Mouse (Mus musculus): Measurements from ENCODE around the gene Fam168b. TPM values are rescaled to one million over a fixed set of nuclear protein-coding genes. Genes with fewer than 3 reads are reported as not detected.
A peak's percentile ranks its signal among the peaks of the same experiment; 100 is the strongest.

Fam168b gene
- polyA plus RNA-seq (2015; fragmentation: Nextera tagmentation; extraction: Ambion mirVana) = 102 and 130 TPM in 2 replicates

GRCm38 (mm10) chr1:34842887-34843618 lies at the start of gene Fam168b:
Gene Fam168b, minus strand, starts transcription at chr1:34843065.
- Histone ChIP-seq H3K4me3 (ENCODE audit: low read length) (peak within 1 kb of the TSS; percentile 57), H3K27me3 (replicated peaks; ENCODE audit: control insufficient read depth, insufficient read depth, low read length) (no peaks in the 10 kb centered on the region; the same call in 1 of the 2 replicates), H3K4me1 (ENCODE audit: control insufficient read depth, insufficient read depth, low read depth, low read length) (peaks cover 32% of the 10 kb centered on the region), H3K36me3 (ENCODE audit: control insufficient read depth, insufficient read depth, low read length) (no peaks in the 10 kb centered on the region), H3K9me3 (ENCODE audit: control insufficient read depth, low read length) (no peaks in the 10 kb centered on the region), H3K27ac (ENCODE audit: low read depth, low read length) (peak within 1 kb of the TSS; percentile 99), H3K9ac (ENCODE audit: low read depth, low read length) (peak within 1 kb of the TSS; percentile 93), H3K4me2 (ENCODE audit: low read length) (peak within 1 kb of the TSS; percentile 76)
- peak; percentile 90 for ATAC-seq
- 1% methylated on average over 38 of the region's 59 CpGs for WGBS

GRCm38 (mm10) chr1:34892466-34892865 lies 49.6 kb upstream of the Fam168b start:
- Histone ChIP-seq H3K4me2 (ENCODE audit: low read length) (no peak overlapping the region), H3K27ac (ENCODE audit: low read depth, low read length) (no peak overlapping the region), H3K27me3 (replicated peaks; ENCODE audit: control insufficient read depth, insufficient read depth, low read length) (no peaks in the 10 kb centered on the region), H3K9ac (ENCODE audit: low read depth, low read length) (no peak overlapping the region), H3K4me1 (ENCODE audit: control insufficient read depth, insufficient read depth, low read depth, low read length) (no peaks in the 10 kb centered on the region), H3K36me3 (ENCODE audit: control insufficient read depth, insufficient read depth, low read length) (no peaks in the 10 kb centered on the region), H3K9me3 (ENCODE audit: control insufficient read depth, low read length) (no peaks in the 10 kb centered on the region), H3K4me3 (ENCODE audit: low read length) (no peak overlapping the region)
- 71% methylated on average over 3 of the region's 3 CpGs for WGBS
- ATAC-seq = no peak

GRCm38 (mm10) chr1:34891559-34892289 lies 48.9 kb upstream of the Fam168b start:
- Histone ChIP-seq H3K27ac (ENCODE audit: low read depth, low read length) (no peak overlapping the region), H3K4me1 (ENCODE audit: control insufficient read depth, insufficient read depth, low read depth, low read length) (no peaks in the 10 kb centered on the region), H3K4me3 (ENCODE audit: low read length) (no peak overlapping the region), H3K4me2 (ENCODE audit: low read length) (no peak overlapping the region), H3K9me3 (ENCODE audit: control insufficient read depth, low read length) (no peaks in the 10 kb centered on the region), H3K36me3 (ENCODE audit: control insufficient read depth, insufficient read depth, low read length) (no peaks in the 10 kb centered on the region), H3K27me3 (replicated peaks; ENCODE audit: control insufficient read depth, insufficient read depth, low read length) (no peaks in the 10 kb centered on the region), H3K9ac (ENCODE audit: low read depth, low read length) (0 out of 2 replicates have a peak overlapping the region, but pooled peaks have one; percentile 8)
- peak; percentile 94 for ATAC-seq
- 57% methylated on average over 14 of the region's 14 CpGs for WGBS

- Histone ChIP-seq H3K9me3 (ENCODE audit: control insufficient read depth, low read length) (no peaks in the 10 kb centered on the region), H3K4me2 (ENCODE audit: low read length) (no peak overlapping the region), H3K27ac (ENCODE audit: low read depth, low read length) (no peak overlapping the region), H3K4me3 (ENCODE audit: low read length) (no peak overlapping the region), H3K27me3 (replicated peaks; ENCODE audit: control insufficient read depth, insufficient read depth, low read length) (no peaks in the 10 kb centered on the region), H3K36me3 (ENCODE audit: control insufficient read depth, insufficient read depth, low read length) (peaks cover 7% of the 10 kb centered on the region), H3K9ac (ENCODE audit: low read depth, low read length) (no peak overlapping the region), H3K4me1 (ENCODE audit: control insufficient read depth, insufficient read depth, low read depth, low read length) (no peaks in the 10 kb centered on the region)
- ATAC-seq = no peak
These were observed 40.9 kb upstream of the Fam168b start for GRCm38 (mm10) chr1:34883776-34884175.

GRCm38 (mm10) chr1:34879611-34880010 lies 36.7 kb upstream of the Fam168b start:
- WGBS = 87% methylated on average over 6 of the region's 6 CpGs
- no peaks in the 10 kb centered on the region for H3K4me1 ChIP-seq (ENCODE audit: control insufficient read depth, insufficient read depth, low read depth, low read length)
- ATAC-seq = no peak
- peaks cover 19% of the 10 kb centered on the region for H3K36me3 ChIP-seq (ENCODE audit: control insufficient read depth, insufficient read depth, low read length)
- H3K27ac ChIP-seq (ENCODE audit: low read depth, low read length) = no peak overlapping the region
- no peaks in the 10 kb centered on the region for H3K9me3 ChIP-seq (ENCODE audit: control insufficient read depth, low read length)
- H3K27me3 ChIP-seq (replicated peaks; ENCODE audit: control insufficient read depth, insufficient read depth, low read length) = no peaks in the 10 kb centered on the region
- H3K4me3 ChIP-seq (ENCODE audit: low read length) = no peak overlapping the region
- no peak overlapping the region for H3K9ac ChIP-seq (ENCODE audit: low read depth, low read length)
- no peak overlapping the region for H3K4me2 ChIP-seq (ENCODE audit: low read length)

- H3K27ac ChIP-seq (ENCODE audit: low read depth, low read length) = no peak overlapping the region
- ATAC-seq = peak; percentile 11; the same call in 1 of the 2 replicates
- no peak overlapping the region for H3K4me2 ChIP-seq (ENCODE audit: low read length)
- H3K4me3 ChIP-seq (ENCODE audit: low read length) = no peak overlapping the region
- H3K9ac ChIP-seq (ENCODE audit: low read depth, low read length) = no peak overlapping the region
- no peaks in the 10 kb centered on the region for H3K9me3 ChIP-seq (ENCODE audit: control insufficient read depth, low read length)
- no peaks in the 10 kb centered on the region for H3K27me3 ChIP-seq (replicated peaks; ENCODE audit: control insufficient read depth, insufficient read depth, low read length)
- peaks cover 30% of the 10 kb centered on the region for H3K36me3 ChIP-seq (ENCODE audit: control insufficient read depth, insufficient read depth, low read length)
- no peaks in the 10 kb centered on the region for H3K4me1 ChIP-seq (ENCODE audit: control insufficient read depth, insufficient read depth, low read depth, low read length)
- 91% methylated on average over 5 of the region's 5 CpGs for WGBS
These were observed 30.7 kb upstream of the Fam168b start for GRCm38 (mm10) chr1:34873551-34873950.

GRCm38 (mm10) chr1:34871170-34871569 lies 28.3 kb upstream of the Fam168b start:
- Histone ChIP-seq H3K4me1 (ENCODE audit: control insufficient read depth, insufficient read depth, low read depth, low read length) (no peaks in the 10 kb centered on the region), H3K4me2 (ENCODE audit: low read length) (no peak overlapping the region), H3K9ac (ENCODE audit: low read depth, low read length) (no peak overlapping the region), H3K27ac (ENCODE audit: low read depth, low read length) (no peak overlapping the region), H3K27me3 (replicated peaks; ENCODE audit: control insufficient read depth, insufficient read depth, low read length) (no peaks in the 10 kb centered on the region), H3K4me3 (ENCODE audit: low read length) (no peak overlapping the region), H3K36me3 (ENCODE audit: control insufficient read depth, insufficient read depth, low read length) (peaks cover 28% of the 10 kb centered on the region), H3K9me3 (ENCODE audit: control insufficient read depth, low read length) (no peaks in the 10 kb centered on the region)
- 95% methylated on average over 9 of the region's 9 CpGs for WGBS
- ATAC-seq = no peak

- Histone ChIP-seq H3K4me1 (ENCODE audit: control insufficient read depth, insufficient read depth, low read depth, low read length) (no peaks in the 10 kb centered on the region), H3K9me3 (ENCODE audit: control insufficient read depth, low read length) (no peaks in the 10 kb centered on the region), H3K36me3 (ENCODE audit: control insufficient read depth, insufficient read depth, low read length) (peaks cover 32% of the 10 kb centered on the region), H3K4me3 (ENCODE audit: low read length) (no peak overlapping the region), H3K4me2 (ENCODE audit: low read length) (no peak overlapping the region), H3K27ac (ENCODE audit: low read depth, low read length) (no peak overlapping the region), H3K9ac (ENCODE audit: low read depth, low read length) (no peak overlapping the region), H3K27me3 (replicated peaks; ENCODE audit: control insufficient read depth, insufficient read depth, low read length) (no peaks in the 10 kb centered on the region)
- WGBS = 97% methylated on average over 16 of the region's 16 CpGs
- ATAC-seq = no peak
These were observed 26.4 kb upstream of the Fam168b start for GRCm38 (mm10) chr1:34869231-34869630.

GRCm38 (mm10) chr1:34868391-34868790 lies 25.5 kb upstream of the Fam168b start:
- no peaks in the 10 kb centered on the region for H3K4me1 ChIP-seq (ENCODE audit: control insufficient read depth, insufficient read depth, low read depth, low read length)
- no peak overlapping the region for H3K4me3 ChIP-seq (ENCODE audit: low read length)
- no peaks in the 10 kb centered on the region for H3K27me3 ChIP-seq (replicated peaks; ENCODE audit: control insufficient read depth, insufficient read depth, low read length)
- no peak overlapping the region for H3K9ac ChIP-seq (ENCODE audit: low read depth, low read length)
- peaks cover 39% of the 10 kb centered on the region for H3K36me3 ChIP-seq (ENCODE audit: control insufficient read depth, insufficient read depth, low read length)
- H3K27ac ChIP-seq (ENCODE audit: low read depth, low read length) = no peak overlapping the region
- no peaks in the 10 kb centered on the region for H3K9me3 ChIP-seq (ENCODE audit: control insufficient read depth, low read length)
- H3K4me2 ChIP-seq (ENCODE audit: low read length) = no peak overlapping the region
- 95% methylated on average over 8 of the region's 8 CpGs for WGBS
- ATAC-seq = peak; percentile 22; the same call in 1 of the 2 replicates
